In the genomic region with DNA sequence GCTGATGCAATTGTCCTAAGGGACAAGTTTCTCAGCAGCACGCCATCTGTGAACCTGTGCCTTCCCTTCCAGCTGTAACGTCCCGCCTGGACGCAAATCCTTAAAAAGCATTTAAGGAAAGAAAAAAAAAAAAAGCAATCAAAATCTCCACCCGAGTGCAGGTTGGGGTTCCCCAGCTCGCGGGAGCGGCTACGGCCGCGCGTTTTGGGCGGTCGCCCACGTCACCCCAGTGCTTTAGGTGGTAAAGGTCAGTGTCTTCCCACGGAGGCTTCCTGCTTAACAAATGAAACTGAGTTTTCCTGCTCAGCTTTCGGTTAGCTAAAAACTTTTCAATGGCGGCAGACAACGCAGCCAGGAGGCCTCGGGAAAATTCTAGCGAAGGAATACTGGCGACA, we compare ENCODE assay signal across 9 mouse cellular contexts. TPM values are rescaled to one million over a fixed set of nuclear protein-coding genes. Genes with fewer than 3 reads are reported as not detected.
A peak's percentile ranks its signal among the peaks of the same experiment; 100 is the strongest.
DNase-seq lines count a peak whose midpoint lies in the region; ATAC-seq and TF ChIP-seq lines count a peak whose summit lies in the region.
"Had no signal": no experiment of that assay in that cellular context is flagged by ENCODE, and none has a peak within 500 bp of the region (broad histone marks: within the 10 kb centered on the region; RNA-seq: fewer than 3 reads in every experiment).

No protein-coding gene starts in this region.

- peaks cover 8% of the 10 kb centered on the region for H3K79me2 ChIP-seq in liver, adult 2 months (ENCODE audit: control insufficient read depth, insufficient read depth, low read length)

- peaks cover 19% of the 10 kb centered on the region for H3K4me1 ChIP-seq in liver, adult 2 months (ENCODE audit: control insufficient read depth, insufficient read depth, low read length)
- no peaks in the 10 kb centered on the region for H3K4me1 ChIP-seq in brown adipose tissue, adult 24 weeks (ENCODE audit: control insufficient read depth, insufficient read depth, insufficient read length, low read length)
- 0 out of 2 replicates have a peak, but pooled peaks cover 3% of the 10 kb centered on the region for H3K4me1 ChIP-seq in midbrain, embryonic 14.5 days (ENCODE audit: control insufficient read depth, insufficient read depth, low read length)

- peak overlapping the region; percentile 99 for H3K9ac ChIP-seq in liver, adult 2 months (ENCODE audit: low read depth, low read length)
- peak overlapping the region; percentile 39 for H3K9ac ChIP-seq in midbrain, embryonic 14.5 days (replicated peaks; ENCODE audit: low read length)

- H3K4me3 ChIP-seq in liver, adult 2 months (ENCODE audit: insufficient read depth, low read depth, low read length), result peak overlapping the region; percentile 96
- H3K4me3 ChIP-seq in brown adipose tissue, adult 24 weeks (ENCODE audit: insufficient read depth, low read depth, low read length), result peak overlapping the region; percentile 61
- H3K4me3 ChIP-seq in midbrain, embryonic 14.5 days (replicated peaks; ENCODE audit: low read depth, low read length), result peak overlapping the region; percentile 59

- under 1% methylated on average over 22 of the region's 22 CpGs for WGBS in liver, adult 2 months
- WGBS in midbrain, embryonic 14.5 days, result 1% methylated on average over 22 of the region's 22 CpGs

- peak overlapping the region; percentile 99 for H3K4me2 ChIP-seq in midbrain, embryonic 14.5 days (ENCODE audit: low read length)

- peak; percentile 60 for ATAC-seq in inflammation-experienced regulatory T-cells, adult 6 months
- no peak for ATAC-seq in midbrain, embryonic 14.5 days (ENCODE audit: low FRiP score, low TSS enrichment)
- ATAC-seq in granulocyte monocyte progenitor cell, adult 5-6 weeks (replicated peaks; ENCODE audit: poor library complexity, severe bottlenecking), result no peak

- peaks cover 19% of the 10 kb centered on the region; the same call in 1 of the 2 replicates for H3K36me3 ChIP-seq in liver, adult 2 months (ENCODE audit: control insufficient read depth, insufficient read depth, low read length)
- no peaks in the 10 kb centered on the region for H3K36me3 ChIP-seq in midbrain, embryonic 14.5 days (ENCODE audit: control insufficient read depth, insufficient read depth, low read length)

- peak overlapping the region; percentile 97 for H3K27ac ChIP-seq in liver, adult 2 months (replicated peaks; ENCODE audit: insufficient read depth, low read depth, low read length)
- no peak overlapping the region for H3K27ac ChIP-seq in brown adipose tissue, adult 24 weeks (replicated peaks; ENCODE audit: low read depth, low read length)
- H3K27ac ChIP-seq in midbrain, embryonic 14.5 days (replicated peaks; ENCODE audit: low read depth, low read length), result no peak overlapping the region

- no peak for TF ChIP-seq POLR2A in liver, adult 2 months (IDR thresholded peaks at IDR 0.05; ENCODE audit: extremely low read depth, insufficient read depth, low read length)

- no peaks in the 10 kb centered on the region for H3K9me3 ChIP-seq in midbrain, embryonic 14.5 days (ENCODE audit: control insufficient read depth, low read length)

- H3K27me3 ChIP-seq in liver, adult 2 months (ENCODE audit: control insufficient read depth, insufficient read depth, low read length), result no peaks in the 10 kb centered on the region
- peaks cover 50% of the 10 kb centered on the region for H3K27me3 ChIP-seq in midbrain, embryonic 14.5 days (ENCODE audit: control insufficient read depth, insufficient read depth, low read length)

- TF ChIP-seq CTCF in liver, adult 2 months (IDR thresholded peaks at IDR 0.05; ENCODE audit: low read depth, low read length), result no peak

- peak; percentile 58 for DNase-seq in liver, adult 2 months (ENCODE audit: extremely low read depth, low read depth, low spot score)
- DNase-seq in liver, result no peak
- DNase-seq in midbrain, embryonic 14.5 days, result no peak
- DNase-seq in urinary bladder, postnatal 4 days (ENCODE audit: low spot score in 2 of 2), result no peak
- no peak for DNase-seq in urinary bladder, adult 18-20 months (ENCODE audit: low spot score in 2 of 2)

RNA-seq across cellular contexts. Expression of a gene that starts 0.8 kb away (rescaled TPM):
- total RNA-seq in liver, adult 2 months (2014; rRNA removed), result 90.0 and 124 TPM in 2 replicates
- 177 and 208 TPM in 2 replicates for polyA plus RNA-seq in liver, adult 2 months (2012; rRNA removed)
- polyA plus RNA-seq in brown adipose tissue, adult 24 weeks (2012; ENCODE audit: insufficient read depth, insufficient read length, missing spikeins), result 0.55 TPM in 1 of 2 replicates, not detected in the other
- 1 to 10 TPM; 4.3 to 5.1 (median 4.5) TPM for polyA plus RNA-seq in inflammation-experienced regulatory T-cells, adult 6 months (2017; shearing (Covaris generic))
- 11.2 TPM in 1 of 2 replicates, not detected in the other for polyA plus RNA-seq in midbrain, embryonic 14.5 days (2014; fragmentation: Nextera tagmentation; extraction: Ambion mirVana)
- not detected in 2 replicates for total RNA-seq in granulocyte monocyte progenitor cell, adult 5-6 weeks (2014; fragmentation: Nextera tagmentation)
- not detected in 2 replicates for total RNA-seq in granulocyte monocyte progenitor cell, adult 5-6 weeks (2017)

RNA-seq across cellular contexts. Expression of a gene that starts 12.0 kb away (rescaled TPM):
- total RNA-seq in liver, adult 2 months (2014; rRNA removed), result not detected in 2 replicates
- not detected in 2 replicates for polyA plus RNA-seq in liver, adult 2 months (2012; rRNA removed)
- not detected in 2 replicates for polyA plus RNA-seq in brown adipose tissue, adult 24 weeks (2012; ENCODE audit: insufficient read depth, insufficient read length, missing spikeins)
- not detected for polyA plus RNA-seq in inflammation-experienced regulatory T-cells, adult 6 months (2017; shearing (Covaris generic))
- 0.22 TPM in 1 of 2 replicates, not detected in the other for polyA plus RNA-seq in midbrain, embryonic 14.5 days (2014; fragmentation: Nextera tagmentation; extraction: Ambion mirVana)
- not detected in 2 replicates for total RNA-seq in granulocyte monocyte progenitor cell, adult 5-6 weeks (2014; fragmentation: Nextera tagmentation)
- total RNA-seq in granulocyte monocyte progenitor cell, adult 5-6 weeks (2017), result not detected in 2 replicates
- polyA plus RNA-seq: brain, embryonic 14.5 days had no signal

RNA-seq across cellular contexts. Expression of a gene that starts 29.7 kb away (rescaled TPM):
- not detected in 2 replicates for total RNA-seq in liver, adult 2 months (2014; rRNA removed)
- not detected in 2 replicates for polyA plus RNA-seq in liver, adult 2 months (2012; rRNA removed)
- polyA plus RNA-seq in brown adipose tissue, adult 24 weeks (2012; ENCODE audit: insufficient read depth, insufficient read length, missing spikeins), result not detected in 2 replicates
- polyA plus RNA-seq in inflammation-experienced regulatory T-cells, adult 6 months (2017; shearing (Covaris generic)), result not detected
- 0.77 and 9.8 TPM in 2 replicates for polyA plus RNA-seq in midbrain, embryonic 14.5 days (2014; fragmentation: Nextera tagmentation; extraction: Ambion mirVana)
- total RNA-seq in granulocyte monocyte progenitor cell, adult 5-6 weeks (2014; fragmentation: Nextera tagmentation), result not detected in 2 replicates
- total RNA-seq in granulocyte monocyte progenitor cell, adult 5-6 weeks (2017), result not detected in 2 replicates

RNA-seq across cellular contexts. Expression of a gene that starts 45.8 kb away (rescaled TPM):
- total RNA-seq in liver, adult 2 months (2014; rRNA removed), result not detected in 2 replicates
- polyA plus RNA-seq in liver, adult 2 months (2012; rRNA removed), result not detected in 2 replicates
- not detected in 2 replicates for polyA plus RNA-seq in brown adipose tissue, adult 24 weeks (2012; ENCODE audit: insufficient read depth, insufficient read length, missing spikeins)
- not detected for polyA plus RNA-seq in inflammation-experienced regulatory T-cells, adult 6 months (2017; shearing (Covaris generic))
- not detected in 2 replicates for polyA plus RNA-seq in midbrain, embryonic 14.5 days (2014; fragmentation: Nextera tagmentation; extraction: Ambion mirVana)
- total RNA-seq in granulocyte monocyte progenitor cell, adult 5-6 weeks (2014; fragmentation: Nextera tagmentation), result not detected in 2 replicates
- not detected in 2 replicates for total RNA-seq in granulocyte monocyte progenitor cell, adult 5-6 weeks (2017)

Comparison
In these comparisons a context has a peak if more than half of its experiments do, and no peak if none do; other contexts are left out.
1. RNA of a gene that starts 0.8 kb away (polyA plus RNA-seq): 177 to 208 TPM in liver, adult 2 months; 11.2 TPM in midbrain, embryonic 14.5 days, 4.3 to 5.1 TPM in inflammation-experienced regulatory T-cells, adult 6 months and 0.55 TPM in brown adipose tissue, adult 24 weeks; every median in the first group is over 10 times any median in the second.
2. Peak in every context shown above with its lines, with median percentiles within 50 percentile points of each other: H3K4me3 ChIP-seq.